ENCODE assay signal across 21 mouse cellular contexts in genomic region chr4:101107122-101107521, GRCm38 (mm10). TPM values are rescaled to one million over a fixed set of nuclear protein-coding genes. Genes with fewer than 3 reads are reported as not detected.
A peak's percentile ranks its signal among the peaks of the same experiment; 100 is the strongest.
DNase-seq lines count a peak whose midpoint lies in the region; ATAC-seq and TF ChIP-seq lines count a peak whose summit lies in the region.
"Had no signal": no experiment of that assay in that cellular context is flagged by ENCODE, and none has a peak within 500 bp of the region (broad histone marks: within the 10 kb centered on the region; RNA-seq: fewer than 3 reads in every experiment).

No protein-coding gene starts in this region.

- no peaks in the 10 kb centered on the region for H3K9me3 ChIP-seq in forebrain, postnatal 0 days (ENCODE audit: low read length)
- no peaks in the 10 kb centered on the region; the same call in 1 of the 2 replicates for H3K9me3 ChIP-seq in forebrain, embryonic 11.5 days (ENCODE audit: control insufficient read depth, low read length)
- H3K9me3 ChIP-seq in megakaryocyte, embryonic 14.5 days: peaks cover 19% of the 10 kb centered on the region
- H3K9me3 ChIP-seq: G1E; liver, embryonic 13.5 days had no signal

- H3K4me1 ChIP-seq in forebrain, postnatal 0 days (ENCODE audit: insufficient read depth): no peaks in the 10 kb centered on the region
- H3K4me1 ChIP-seq in forebrain, embryonic 11.5 days (replicated peaks; ENCODE audit: control insufficient read depth, insufficient read depth, low read length): no peaks in the 10 kb centered on the region
- no peaks in the 10 kb centered on the region for H3K4me1 ChIP-seq in megakaryocyte, embryonic 14.5 days
- H3K4me1 ChIP-seq: hindbrain, embryonic 12.5 days; liver, embryonic 13.5 days had no signal

- H3K9ac ChIP-seq in forebrain, postnatal 0 days: no peak overlapping the region
- H3K9ac ChIP-seq in forebrain, embryonic 11.5 days (ENCODE audit: low read length): no peak overlapping the region
- H3K9ac ChIP-seq: hindbrain, embryonic 12.5 days; liver, embryonic 13.5 days had no signal

- DNase-seq in forebrain, postnatal 0 days: no peak
- no peak for DNase-seq in forebrain, embryonic 11.5 days (ENCODE audit: low spot score)
- peak; percentile 1 for DNase-seq in cerebellum, adult 8-10 months
- DNase-seq in cerebellum, postnatal 36 days: peak; percentile 27 to 31
- DNase-seq in ovary, postnatal 36 days (ENCODE audit: low spot score): no peak
- DNase-seq: adrenal gland, adult 2 months; B cell, adult 2 months; gastrocnemius, postnatal 36 days; kidney, postnatal 25 days; liver, embryonic 13.5 days; lung, adult 2 months; midbrain, embryonic 14.5 days; retina, postnatal 1 day had no signal

- ATAC-seq in forebrain, postnatal 0 days: peak; percentile 18; the same call in 1 of the 2 replicates
- no peak for ATAC-seq in forebrain, embryonic 11.5 days (replicated peaks; ENCODE audit: low FRiP score)
- ATAC-seq in megakaryocyte, adult 5-6 weeks (ENCODE audit: poor library complexity, severe bottlenecking): no peak
- ATAC-seq: intestine, postnatal 0 days had no signal

- peaks cover 6% of the 10 kb centered on the region; the same call in 1 of the 2 replicates for H3K36me3 ChIP-seq in forebrain, postnatal 0 days (ENCODE audit: insufficient read depth)
- H3K36me3 ChIP-seq in forebrain, embryonic 11.5 days (ENCODE audit: control insufficient read depth, insufficient read depth, low read length): no peaks in the 10 kb centered on the region; the same call in 1 of the 2 replicates
- H3K36me3 ChIP-seq in megakaryocyte, embryonic 14.5 days (replicated peaks; ENCODE audit: low read length): no peaks in the 10 kb centered on the region
- H3K36me3 ChIP-seq: G1E; liver, embryonic 13.5 days had no signal

- no peak overlapping the region for H3K27ac ChIP-seq in forebrain, postnatal 0 days (ENCODE audit: low read depth, low read length)
- no peak overlapping the region for H3K27ac ChIP-seq in forebrain, embryonic 11.5 days (ENCODE audit: low read depth, low read length)
- H3K27ac ChIP-seq: embryonic facial prominence, embryonic 10.5 days; hindbrain, embryonic 12.5 days; liver, embryonic 13.5 days had no signal

- no peak overlapping the region for H3K4me2 ChIP-seq in forebrain, postnatal 0 days (ENCODE audit: low read depth)
- no peak overlapping the region for H3K4me2 ChIP-seq in forebrain, embryonic 11.5 days (ENCODE audit: low read depth, low read length, severe bottlenecking)
- H3K4me2 ChIP-seq: hindbrain, embryonic 12.5 days; liver, embryonic 13.5 days had no signal

- H3K27me3 ChIP-seq in forebrain, postnatal 0 days (ENCODE audit: insufficient read depth, low read length): no peaks in the 10 kb centered on the region
- no peaks in the 10 kb centered on the region for H3K27me3 ChIP-seq in forebrain, embryonic 11.5 days (ENCODE audit: control insufficient read depth, insufficient read depth, low read length)
- H3K27me3 ChIP-seq in megakaryocyte, embryonic 14.5 days (replicated peaks): peaks cover 4% of the 10 kb centered on the region
- H3K27me3 ChIP-seq: CH12.LX; hindbrain, embryonic 12.5 days; liver, embryonic 13.5 days had no signal

- no peak overlapping the region for H3K4me3 ChIP-seq in forebrain, postnatal 0 days (ENCODE audit: low read depth, low read length)
- H3K4me3 ChIP-seq in forebrain, embryonic 11.5 days (ENCODE audit: low read depth, low read length): no peak overlapping the region
- H3K4me3 ChIP-seq in megakaryocyte, embryonic 14.5 days (replicated peaks): peak overlapping the region; percentile 38
- H3K4me3 ChIP-seq: embryonic facial prominence, embryonic 10.5 days; hindbrain, embryonic 12.5 days; liver, embryonic 13.5 days had no signal

- TF ChIP-seq CTCF in forebrain, postnatal 0 days (IDR thresholded peaks at IDR 0.05; ENCODE audit: low read depth): no peak

- 92% methylated on average over 12 of the region's 12 CpGs for WGBS in forebrain, postnatal 0 days
- WGBS in forebrain, embryonic 11.5 days: 97% methylated on average over 12 of the region's 12 CpGs

RNA-seq across cellular contexts. Expression of gene Raver2, which starts 38.3 kb away (rescaled TPM):
- 14.4 and 15.0 TPM in 2 replicates for total RNA-seq in forebrain, postnatal 0 days (2014; rRNA removed)
- polyA plus RNA-seq in forebrain, postnatal 0 days (2015; fragmentation: Nextera tagmentation; extraction: Ambion mirVana): 4.0 and 6.5 TPM in 2 replicates
- 13.7 and 14.0 TPM in 2 replicates for polyA plus RNA-seq in forebrain, embryonic 11.5 days (2014; fragmentation: Nextera tagmentation; extraction: Ambion mirVana)
- not detected in 2 replicates for polyA plus RNA-seq in megakaryocyte, embryonic 14.5 days (2012; ENCODE audit: insufficient read depth, low replicate concordance)
- 0.32 TPM in 1 of 2 replicates, not detected in the other for total RNA-seq in megakaryocyte, adult 5-6 weeks (2015)
- total RNA-seq in megakaryocyte, adult 5-6 weeks (2017): 0.18 and 0.28 TPM in 2 replicates
- total RNA-seq: megakaryocyte-erythroid progenitor cell, adult 5-6 weeks had no signal
- polyA plus RNA-seq: G1E had no signal

Comparison
In these comparisons a context has a peak if more than half of its experiments do, and no peak if none do; other contexts are left out.
1. DNase-seq: peak in cerebellum, adult 8-10 months (single experiment) and cerebellum, postnatal 36 days (2 of 2); none in forebrain, postnatal 0 days (single experiment), forebrain, embryonic 11.5 days (single experiment) and ovary, postnatal 36 days (single experiment).